Mouse (Mus musculus) embryo, embryonic 11 days (tissue): Measurements from ENCODE around the gene Gm6588.
A peak's percentile ranks its signal among the peaks of the same experiment; 100 is the strongest.

Experiments
- DNase-seq: peaks from one replicate; pipeline ENCODE4 v3.0.0-alpha.2; 2015

Gm6588 gene

GRCm38 (mm10) chr5:112473453-112473852 lies 24.2 kb downstream of the Gm6588 start:
- DNase-seq = no peak

- peak; percentile 49 for DNase-seq
Observed at GRCm38 (mm10) chr5:112481946-112482410, 32.8 kb downstream of the Gm6588 start.

GRCm38 (mm10) chr5:112482551-112482950 lies 33.3 kb downstream of the Gm6588 start:
- DNase-seq = no peak

GRCm38 (mm10) chr5:112483030-112483429 lies 33.8 kb downstream of the Gm6588 start:
- DNase-seq = no peak

GRCm38 (mm10) chr5:112484924-112485715 lies 35.9 kb downstream of the Gm6588 start:
- DNase-seq = no peak

- DNase-seq = no peak
Observed at GRCm38 (mm10) chr5:112486415-112486814, 37.2 kb downstream of the Gm6588 start.

GRCm38 (mm10) chr5:112487504-112487903 lies 38.3 kb downstream of the Gm6588 start:
- DNase-seq = no peak

- no peak for DNase-seq
Observed at GRCm38 (mm10) chr5:112488101-112488776, 39.0 kb downstream of the Gm6588 start.

GRCm38 (mm10) chr5:112491489-112491888 lies 42.3 kb downstream of the Gm6588 start:
- DNase-seq = peak; percentile 39

- DNase-seq = peak; percentile 74
Observed at GRCm38 (mm10) chr5:112493492-112493891, 44.3 kb downstream of the Gm6588 start.

- no peak for DNase-seq
Observed at GRCm38 (mm10) chr5:112496753-112497369, 47.6 kb downstream of the Gm6588 start.

GRCm38 (mm10) chr5:112498921-112499917 lies 50.0 kb downstream of the Gm6588 start:
- no peak for DNase-seq

GRCm38 (mm10) chr5:112499918-112500682 lies 50.9 kb downstream of the Gm6588 start:
- DNase-seq = no peak
